In genomic region chr3:51339378-51339733, GRCm38 (mm10) we compare ENCODE assay signal across 8 mouse cellular contexts. TPM values are rescaled to one million over a fixed set of nuclear protein-coding genes. Genes with fewer than 3 reads are reported as not detected.
DNase-seq lines count a peak whose midpoint lies in the region; ATAC-seq and TF ChIP-seq lines count a peak whose summit lies in the region.

No protein-coding gene starts in this region.

- H3K27me3 ChIP-seq in embryonic facial prominence, embryonic 10.5 days (replicated peaks; ENCODE audit: low read depth, poor library complexity, severe bottlenecking) = no peaks in the 10 kb centered on the region
- no peaks in the 10 kb centered on the region for H3K27me3 ChIP-seq in intestine, embryonic 15.5 days (replicated peaks)
- no peaks in the 10 kb centered on the region for H3K27me3 ChIP-seq in neural tube, embryonic 14.5 days (ENCODE audit: control insufficient read depth, insufficient read depth, low read length)

- no peak for TF ChIP-seq POLR2A in lung, adult 2 months (IDR thresholded peaks at IDR 0.05; ENCODE audit: borderline replicate concordance, extremely low read depth, low read depth, low read length)

- no peaks in the 10 kb centered on the region for H3K9me3 ChIP-seq in embryonic facial prominence, embryonic 10.5 days
- no peaks in the 10 kb centered on the region for H3K9me3 ChIP-seq in intestine, embryonic 15.5 days
- no peaks in the 10 kb centered on the region for H3K9me3 ChIP-seq in neural tube, embryonic 14.5 days (ENCODE audit: control insufficient read depth, low read length)

- peak overlapping the region; percentile 86 for H3K9ac ChIP-seq in intestine, embryonic 15.5 days
- H3K9ac ChIP-seq in neural tube, embryonic 14.5 days (replicated peaks; ENCODE audit: low read depth, low read length) = peak overlapping the region; percentile 97

- peak overlapping the region; percentile 73 for H3K4me3 ChIP-seq in lung, adult 2 months (replicated peaks; ENCODE audit: extremely low read depth, low read depth, low read length)
- peak overlapping the region; percentile 99 for H3K4me3 ChIP-seq in embryonic facial prominence, embryonic 10.5 days
- peak overlapping the region; percentile 93 for H3K4me3 ChIP-seq in intestine, embryonic 15.5 days (replicated peaks)
- H3K4me3 ChIP-seq in neural tube, embryonic 14.5 days (ENCODE audit: low read depth, low read length) = peak overlapping the region; percentile 95

- peak overlapping the region; percentile 94 for H3K4me2 ChIP-seq in intestine, embryonic 15.5 days (replicated peaks)
- peak overlapping the region; percentile 83 for H3K4me2 ChIP-seq in neural tube, embryonic 14.5 days (ENCODE audit: low read depth, low read length)

- no peak for ATAC-seq in intestine, embryonic 15.5 days
- ATAC-seq in neural tube, embryonic 14.5 days (ENCODE audit: low read depth) = no peak
- no peak for ATAC-seq in cerebellum, adult (ENCODE audit: insufficient number of reproducible peaks, low FRiP score, low TSS enrichment)

- no peaks in the 10 kb centered on the region for H3K36me3 ChIP-seq in embryonic facial prominence, embryonic 10.5 days (replicated peaks)
- no peaks in the 10 kb centered on the region for H3K36me3 ChIP-seq in intestine, embryonic 15.5 days
- H3K36me3 ChIP-seq in neural tube, embryonic 14.5 days (ENCODE audit: control insufficient read depth, insufficient read depth, low read length) = no peaks in the 10 kb centered on the region

- no peak for DNase-seq in lung, adult 2 months
- DNase-seq in lung, postnatal 36 days = no peak
- DNase-seq in embryonic facial prominence, embryonic 10.5 days (ENCODE audit: low spot score) = no peak
- DNase-seq in testis, postnatal 10 days (ENCODE audit: low spot score) = no peak
- no peak for DNase-seq in layer of hippocampus, adult 9-10 months (ENCODE audit: low spot score)

- 3% methylated on average over 9 of the region's 9 CpGs for WGBS in lung, adult 2 months
- WGBS in embryonic facial prominence, embryonic 10.5 days = 4% methylated on average over 9 of the region's 9 CpGs
- 3% methylated on average over 9 of the region's 9 CpGs for WGBS in intestine, embryonic 15.5 days
- 2% methylated on average over 9 of the region's 9 CpGs for WGBS in neural tube, embryonic 14.5 days

- H3K4me1 ChIP-seq in lung, adult 2 months (ENCODE audit: control insufficient read depth, insufficient read depth, low read length) = peaks cover 4% of the 10 kb centered on the region
- H3K4me1 ChIP-seq in embryonic facial prominence, embryonic 10.5 days = peaks cover 13% of the 10 kb centered on the region
- H3K4me1 ChIP-seq in intestine, embryonic 15.5 days (replicated peaks) = no peaks in the 10 kb centered on the region
- 0 out of 2 replicates have a peak, but pooled peaks cover 3% of the 10 kb centered on the region for H3K4me1 ChIP-seq in neural tube, embryonic 14.5 days (ENCODE audit: control insufficient read depth, insufficient read depth, low read length)

- no peak for TF ChIP-seq CTCF in lung, adult 2 months (IDR thresholded peaks at IDR 0.05; ENCODE audit: insufficient read depth, low read length)

- peak overlapping the region; percentile 98 for H3K27ac ChIP-seq in embryonic facial prominence, embryonic 10.5 days (replicated peaks)
- 0 out of 2 replicates have a peak overlapping the region, but pooled peaks have one; percentile 97 for H3K27ac ChIP-seq in intestine, embryonic 15.5 days
- H3K27ac ChIP-seq in neural tube, embryonic 14.5 days (ENCODE audit: low read depth, low read length) = peak overlapping the region; percentile 98

RNA-seq across cellular contexts. Expression of gene Elf2, which starts 1.1 kb away (rescaled TPM):
- polyA plus RNA-seq in lung, adult 2 months (2012; rRNA removed) = 46.1 and 52.7 TPM in 2 replicates
- 42.0 and 49.2 TPM in 2 replicates for polyA plus RNA-seq in embryonic facial prominence, embryonic 10.5 days (2016; fragmentation: Nextera tagmentation; extraction: Ambion mirVana)
- 62.8 and 65.4 TPM in 2 replicates for polyA plus RNA-seq in intestine, embryonic 15.5 days (2015; fragmentation: Nextera tagmentation; extraction: Ambion mirVana)
- polyA plus RNA-seq in neural tube, embryonic 14.5 days (2014; fragmentation: Nextera tagmentation; extraction: Ambion mirVana) = 28.1 and 29.4 TPM in 2 replicates

RNA-seq across cellular contexts. Expression of gene Mgarp, which starts 57.2 kb away (rescaled TPM):
- polyA plus RNA-seq in lung, adult 2 months (2012; rRNA removed) = not detected in 2 replicates
- polyA plus RNA-seq in embryonic facial prominence, embryonic 10.5 days (2016; fragmentation: Nextera tagmentation; extraction: Ambion mirVana) = 8.0 and 8.7 TPM in 2 replicates
- polyA plus RNA-seq in intestine, embryonic 15.5 days (2015; fragmentation: Nextera tagmentation; extraction: Ambion mirVana) = 4.0 and 7.5 TPM in 2 replicates
- polyA plus RNA-seq in neural tube, embryonic 14.5 days (2014; fragmentation: Nextera tagmentation; extraction: Ambion mirVana) = 0.48 TPM in 1 of 2 replicates, not detected in the other
